Mouse (Mus musculus) MEL (cell line): ENCODE results near the gene Krt42. TPM values are rescaled to one million over a fixed set of nuclear protein-coding genes. Genes with fewer than 3 reads are reported as not detected.
A peak's percentile ranks its signal among the peaks of the same experiment; 100 is the strongest.

Experiments used
- DNase-seq: peaks from one replicate; pipeline ENCODE4 v3.0.0; 2011; ENCODE audit warnings: low read depth, low spot score
- H3K27ac ChIP-seq: 2 replicates; pipeline ENCODE4 v1.5.1; 2012; ENCODE audit warnings: low read depth, mild to moderate bottlenecking, control low read depth, low read length, moderate library complexity; ENCODE audit not compliant: control insufficient read depth
- H3K27me3 ChIP-seq, 2 experiments: fragments of 150-350 bp in 1 of 2; sonication (generic) in 1 of 2; 2 replicates each; pipeline ENCODE4 v1.6.1; 2012; ENCODE audit warnings: low read length in 2 of 2, mild to moderate bottlenecking in 2 of 2, improper control_type of control experiment in 1 of 2, moderate library complexity in 1 of 2; ENCODE audit not compliant: insufficient read depth in 2 of 2, control insufficient read depth in 1 of 2
- H3K36me3 ChIP-seq, 2 experiments: 2 replicates each; pipeline ENCODE4 v1.6.1; 2012 to 2014; ENCODE audit warnings: low read length in 2 of 2, improper control_type of control experiment in 1 of 2, inconsistent platforms in 1 of 2, mild to moderate bottlenecking in 1 of 2; ENCODE audit not compliant: insufficient read depth in 2 of 2, control insufficient read depth in 1 of 2
- H3K4me1 ChIP-seq, 2 experiments: fragments of 150-350 bp in 1 of 2; sonication (generic) in 1 of 2; 2 replicates each; pipeline ENCODE4 v1.6.1; 2012; ENCODE audit warnings: low read length in 2 of 2, improper control_type of control experiment in 1 of 2, mild to moderate bottlenecking in 1 of 2; ENCODE audit not compliant: insufficient read depth in 2 of 2, control insufficient read depth in 1 of 2
- H3K4me3 ChIP-seq, 2 experiments: fragments of 150-350 bp in 1 of 2; sonication (generic) in 1 of 2; 2 replicates each; pipeline ENCODE4 v1.5.1; 2012; ENCODE audit warnings: low read depth in 2 of 2, low read length in 2 of 2, mild to moderate bottlenecking in 2 of 2, moderate library complexity in 2 of 2, control low read depth in 1 of 2, improper control_type of control experiment in 1 of 2; ENCODE audit not compliant: control insufficient read depth in 1 of 2, insufficient read depth in 1 of 2
- H3K79me2 ChIP-seq: 2 replicates; pipeline ENCODE4 v1.6.1; 2012; ENCODE audit warnings: mild to moderate bottlenecking, low read length, moderate library complexity; ENCODE audit not compliant: control insufficient read depth, poor library complexity, insufficient read depth
- H3K9ac ChIP-seq: 2 replicates; pipeline ENCODE4 v1.6.1; 2012; ENCODE audit warnings: low read depth, mild to moderate bottlenecking, control low read depth, low read length, moderate library complexity; ENCODE audit not compliant: control insufficient read depth, poor library complexity, severe bottlenecking
- H3K9me3 ChIP-seq: fragments of 150-350 bp; sonication (generic); replicated peaks from 2 replicates; pipeline ENCODE4 v1.6.1; 2012; ENCODE audit warnings: mild to moderate bottlenecking, low read length, improper control_type of control experiment, moderate library complexity; ENCODE audit not compliant: insufficient read depth
- BHLHE40 ChIP-seq: IDR thresholded peaks from 2 replicates; pipeline ENCODE4 v1.6.1; 2012; ENCODE audit warnings: low read depth, mild to moderate bottlenecking, inconsistent platforms, low read length, improper control_type of control experiment, borderline replicate concordance
- CHD2 ChIP-seq: IDR thresholded peaks from 2 replicates; pipeline ENCODE4 v1.6.1; 2011; ENCODE audit warnings: low read length, improper control_type of control experiment
- CTCF ChIP-seq, 3 experiments: IDR thresholded peaks in 2 of 3; conservative IDR thresholded peaks in 1 of 3; 2 replicates each; pipeline ENCODE4 v1.5.1; 2011 to 2012; ENCODE audit warnings: low read length in 3 of 3, low read depth in 2 of 3, mild to moderate bottlenecking in 2 of 3, improper control_type of control experiment in 1 of 3, inconsistent platforms in 1 of 3, mixed read lengths in 1 of 3, moderate library complexity in 1 of 3; ENCODE audit not compliant: control insufficient read depth in 1 of 3, insufficient read depth in 1 of 3, poor library complexity in 1 of 3, severe bottlenecking in 1 of 3
- E2F4 ChIP-seq: IDR thresholded peaks from 2 replicates; pipeline ENCODE4 v1.6.1; 2011; ENCODE audit warnings: low read depth, low read length, improper control_type of control experiment, borderline replicate concordance
- EP300 ChIP-seq, 2 experiments: IDR thresholded peaks; 2 replicates each; pipeline ENCODE4 v1.6.1; 2011; ENCODE audit warnings: improper control_type of control experiment in 2 of 2, low read length in 2 of 2, low read depth in 1 of 2, mild to moderate bottlenecking in 1 of 2
- ETS1 ChIP-seq: IDR thresholded peaks from 2 replicates; pipeline ENCODE4 v1.6.1; 2012; ENCODE audit warnings: low read depth, mild to moderate bottlenecking, inconsistent platforms, low read length, improper control_type of control experiment, moderate library complexity
- JUND ChIP-seq: IDR thresholded peaks from 2 replicates; pipeline ENCODE4 v1.6.1; 2011; ENCODE audit warnings: low read depth, mild to moderate bottlenecking, improper control_type of control experiment, low read length
- KAT2A ChIP-seq: conservative IDR thresholded peaks from 2 replicates; pipeline ENCODE4 v1.6.1; 2012; ENCODE audit warnings: low read depth, low read length, improper control_type of control experiment, inconsistent platforms
- MAZ ChIP-seq: IDR thresholded peaks from 2 replicates; pipeline ENCODE4 v1.6.1; 2012; ENCODE audit warnings: low read depth, mild to moderate bottlenecking, inconsistent platforms, low read length, improper control_type of control experiment
- MEF2A ChIP-seq: IDR thresholded peaks from 2 replicates; pipeline ENCODE4 v1.6.1; 2014; ENCODE audit warnings: low read depth, mild to moderate bottlenecking, inconsistent platforms, low read length, improper control_type of control experiment; ENCODE audit not compliant: poor library complexity, insufficient replicate concordance, severe bottlenecking; ENCODE audit errors: extremely low read depth
- MYB ChIP-seq: IDR thresholded peaks from 2 replicates; pipeline ENCODE4 v1.6.1; 2011; ENCODE audit warnings: mild to moderate bottlenecking, low read depth, low read length, improper control_type of control experiment
- POLR2A ChIP-seq, 2 experiments: IDR thresholded peaks; 2 replicates each; pipeline ENCODE4 v1.6.1; 2011 to 2012; ENCODE audit warnings: low read length in 2 of 2, mild to moderate bottlenecking in 2 of 2, control low read depth in 1 of 2, improper control_type of control experiment in 1 of 2, low read depth in 1 of 2, moderate library complexity in 1 of 2; ENCODE audit not compliant: control insufficient read depth in 1 of 2, insufficient read depth in 1 of 2, poor library complexity in 1 of 2
- RAD21 ChIP-seq: IDR thresholded peaks from 2 replicates; pipeline ENCODE4 v1.6.1; 2011; ENCODE audit warnings: mild to moderate bottlenecking, low read depth, low read length, improper control_type of control experiment
- SMC3 ChIP-seq: IDR thresholded peaks from 2 replicates; pipeline ENCODE4 v1.6.1; 2011; ENCODE audit warnings: low read depth, low read length, improper control_type of control experiment
- TBP ChIP-seq: IDR thresholded peaks from 2 replicates; pipeline ENCODE4 v1.8.0; 2011; ENCODE audit warnings: low read depth, low read length, improper control_type of control experiment
- ZC3H11A ChIP-seq: IDR thresholded peaks from 2 replicates; pipeline ENCODE4 v1.6.1; 2012; ENCODE audit warnings: low read depth, mild to moderate bottlenecking, inconsistent platforms, low read length, improper control_type of control experiment
- ZKSCAN1 ChIP-seq: IDR thresholded peaks from 2 replicates; pipeline ENCODE4 v1.6.1; 2012; ENCODE audit warnings: low read depth, mild to moderate bottlenecking, inconsistent platforms, low read length, improper control_type of control experiment, moderate library complexity
- ZMIZ1 ChIP-seq: IDR thresholded peaks from 2 replicates; pipeline ENCODE4 v1.6.1; 2012; ENCODE audit warnings: low read depth, mild to moderate bottlenecking, inconsistent platforms, low read length, improper control_type of control experiment, moderate library complexity
- ZNF384 ChIP-seq: IDR thresholded peaks from 2 replicates; pipeline ENCODE4 v1.6.1; 2012; ENCODE audit warnings: low read depth, mild to moderate bottlenecking, inconsistent platforms, low read length, improper control_type of control experiment
- polyA plus RNA-seq, 2 experiments: library from polyadenylated mRNA; stranded (reverse) in 1 of 2; unstranded in 1 of 2; fragments of >175 nt in 1 of 2; fragments of >200 nt in 1 of 2; gene quantifications; 2 replicates each; pipeline versions ENCODE4 v1.2.1 to v1.2.4; 2012; ENCODE audit warnings: low replicate concordance in 2 of 2, low read depth in 1 of 2; ENCODE audit not compliant: insufficient read length in 2 of 2, insufficient read depth in 1 of 2, missing spikeins in 1 of 2
- total RNA-seq: library from RNA; depleted of rRNA; stranded (reverse); fragments of 300-350 nt; gene quantifications from 2 replicates; pipeline ENCODE4 v1.2.3, GENCODE M21; 2012

The Krt42 gene
- total and polyA plus RNA-seq, 3 experiments, result not detected

GRCm38 (mm10) chr11:100298274-100299036 lies 28.8 kb upstream of the Krt42 start:
- DNase-seq, result peak; percentile 89
- Histone ChIP-seq H3K27me3 (peaks cover 0 to 2% of the 10 kb centered on the region in 2 experiments; a peak in 3 of 4 replicates), H3K4me3 (no peak overlapping the region), H3K4me1 (peaks cover 0 to 3% of the 10 kb centered on the region in 2 experiments; a peak in 2 of 4 replicates), H3K27ac (no peak overlapping the region), H3K9me3 (no peaks in the 10 kb centered on the region), H3K9ac (no peak overlapping the region), H3K36me3 (peaks cover 0 to 3% of the 10 kb centered on the region in 2 experiments; a peak in 1 of 4 replicates), H3K79me2 (no peaks in the 10 kb centered on the region)
- TF ChIP-seq CHD2 (no peak), JUND (no peak), SMC3 (peak; percentile 74), CTCF (IDR thresholded peaks at IDR 0.05 in 2 of 3, conservative IDR thresholded peaks at IDR 0.05 in 1 of 3; ENCODE audit: control insufficient read depth in 1 of 3, insufficient read depth in 1 of 3, low read depth in 2 of 3, low read length in 3 of 3, poor library complexity in 1 of 3, severe bottlenecking in 1 of 3) (peak; percentile 86 to 99 (median 98)), MYB (no peak), E2F4 (no peak), ETS1 (no peak), ZC3H11A (peak; percentile 70), RAD21 (peak; percentile 86), BHLHE40 (no peak)

DNA sequence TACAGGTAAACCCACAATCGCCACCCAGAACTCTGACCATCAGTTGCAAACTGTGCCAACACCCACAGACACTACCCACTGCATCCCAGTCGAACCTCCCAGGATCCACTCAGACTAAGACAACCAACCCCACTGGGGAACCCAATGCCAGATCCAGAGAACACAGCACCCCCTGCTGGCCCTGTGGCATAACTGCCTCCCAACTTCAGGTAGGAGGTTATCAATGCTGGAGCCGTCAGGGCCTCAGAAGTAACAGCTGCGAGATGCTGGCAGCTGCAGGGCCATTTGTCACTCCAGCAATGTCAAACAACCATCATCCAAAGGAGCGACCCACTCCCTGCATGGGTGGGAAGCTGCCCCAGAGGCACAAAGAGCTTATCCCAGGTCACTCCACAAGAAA lies 28.1 kb upstream of the Krt42 start:
- no peak overlapping the region for H3K27ac ChIP-seq
- H3K79me2 ChIP-seq, result no peaks in the 10 kb centered on the region
- TF ChIP-seq MAZ, result no peak
- TF ChIP-seq CTCF (IDR thresholded peaks at IDR 0.05 in 2 of 3, conservative IDR thresholded peaks at IDR 0.05 in 1 of 3; ENCODE audit: control insufficient read depth in 1 of 3, insufficient read depth in 1 of 3, low read depth in 2 of 3, low read length in 3 of 3, poor library complexity in 1 of 3, severe bottlenecking in 1 of 3), result peak; percentile 58 to 80 (median 63)
- no peak for TF ChIP-seq E2F4
- TF ChIP-seq, all 39 proteins: peak for 1
- Histone ChIP-seq H3K27me3 (peaks cover 2 to 3% of the 10 kb centered on the region in 2 experiments), H3K9ac (no peak overlapping the region), H3K4me3 (no peak overlapping the region), H3K36me3 (peaks cover 0 to 3% of the 10 kb centered on the region in 2 experiments; a peak in 1 of 4 replicates), H3K4me1 (peaks cover 0 to 3% of the 10 kb centered on the region in 2 experiments; a peak in 2 of 4 replicates), H3K9me3 (no peaks in the 10 kb centered on the region)
- peak; percentile 37 for DNase-seq

- Histone ChIP-seq H3K4me3 (no peak overlapping the region), H3K4me1 (no peaks in the 10 kb centered on the region), H3K9ac (no peak overlapping the region), H3K36me3 (no peaks in the 10 kb centered on the region), H3K79me2 (no peaks in the 10 kb centered on the region), H3K27ac (no peak overlapping the region), H3K9me3 (no peaks in the 10 kb centered on the region), H3K27me3 (peaks cover 12 to 13% of the 10 kb centered on the region in 2 experiments)
- peak; percentile 86 for DNase-seq
- TF ChIP-seq TBP (no peak), EP300 (IDR thresholded peaks at IDR 0.05; ENCODE audit: low read depth in 1 of 2, low read length in 2 of 2) (0 out of 4 replicates have a peak, but pooled peaks of 1 of the 2 experiments have one; percentile 16), KAT2A (no peak), SMC3 (peak; percentile 90), ZC3H11A (peak; percentile 60), CTCF (IDR thresholded peaks at IDR 0.05 in 2 of 3, conservative IDR thresholded peaks at IDR 0.05 in 1 of 3; ENCODE audit: control insufficient read depth in 1 of 3, insufficient read depth in 1 of 3, low read depth in 2 of 3, low read length in 3 of 3, poor library complexity in 1 of 3, severe bottlenecking in 1 of 3) (peak; percentile 99 to 100 (median 100); a peak in 5 of 6 replicates), MAZ (peak; percentile 27; the same call in 1 of the 2 replicates), RAD21 (peak; percentile 76), ZNF384 (peak; percentile 72), ZMIZ1 (no peak), POLR2A (IDR thresholded peaks at IDR 0.05; ENCODE audit: control insufficient read depth in 1 of 2, insufficient read depth in 1 of 2, low read depth in 1 of 2, low read length in 2 of 2, poor library complexity in 1 of 2) (no peak), ZKSCAN1 (no peak), MEF2A (no peak)
These were observed 25.6 kb upstream of the Krt42 start for GRCm38 (mm10) chr11:100295308-100295707.
